Mouse (Mus musculus) frontal cortex, adult (tissue): ENCODE measurements around the gene Sgsm2.

ENCODE experiments used
- ATAC-seq: cut with Nextera tagmentation; 2 replicates; pipeline ENCODE4 v1.9.2; 2017; ENCODE audit warnings: mild to moderate bottlenecking, moderate library complexity, mixed read lengths; ENCODE audit not compliant: low TSS enrichment

Sgsm2 gene

GRCm38 (mm10) chr11:74883098-74883497 is 13.8 kb downstream of the Sgsm2 start:
- ATAC-seq, result no peak

GRCm38 (mm10) chr11:74881979-74882378 is 14.9 kb downstream of the Sgsm2 start:
- ATAC-seq, result peak; percentile 81

- no peak for ATAC-seq
These were observed 15.9 kb downstream of the Sgsm2 start for GRCm38 (mm10) chr11:74880999-74881398.

GRCm38 (mm10) chr11:74876801-74877200 is 20.1 kb downstream of the Sgsm2 start:
- ATAC-seq, result peak; percentile 48

GRCm38 (mm10) chr11:74874630-74875029 is 22.2 kb downstream of the Sgsm2 start:
- peak; percentile 64 for ATAC-seq

- ATAC-seq, result peak; percentile 62
These were observed 25.8 kb downstream of the Sgsm2 start for GRCm38 (mm10) chr11:74870991-74871622.

- ATAC-seq, result no peak
These were observed 26.3 kb downstream of the Sgsm2 start for GRCm38 (mm10) chr11:74870544-74870943.

GRCm38 (mm10) chr11:74869603-74870002 is 27.3 kb downstream of the Sgsm2 start:
- no peak for ATAC-seq

- ATAC-seq, result no peak
These were observed 28.7 kb downstream of the Sgsm2 start for GRCm38 (mm10) chr11:74868046-74868760.

GRCm38 (mm10) chr11:74867181-74867580 is 29.7 kb downstream of the Sgsm2 start:
- no peak for ATAC-seq

- peak; percentile 49 for ATAC-seq
These were observed 30.2 kb downstream of the Sgsm2 start for GRCm38 (mm10) chr11:74866640-74867039.

GRCm38 (mm10) chr11:74865252-74865651 is 31.6 kb downstream of the Sgsm2 start:
- ATAC-seq, result no peak

GRCm38 (mm10) chr11:74864421-74864820 is 32.4 kb downstream of the Sgsm2 start:
- ATAC-seq, result no peak

GRCm38 (mm10) chr11:74863471-74863870 is 33.4 kb downstream of the Sgsm2 start:
- ATAC-seq, result no peak

- ATAC-seq, result no peak
These were observed 34.7 kb downstream of the Sgsm2 start for GRCm38 (mm10) chr11:74862129-74862528.

GRCm38 (mm10) chr11:74857756-74858155 is 39.1 kb downstream of the Sgsm2 start:
- no peak for ATAC-seq

- ATAC-seq, result peak; percentile 16; the same call in 1 of the 2 replicates
These were observed 45.7 kb downstream of the Sgsm2 start for GRCm38 (mm10) chr11:74850998-74851661.

GRCm38 (mm10) chr11:74847919-74848521 is 48.8 kb downstream of the Sgsm2 start:
- ATAC-seq, result 0 out of 2 replicates have a peak, but pooled peaks have one; percentile 28

GRCm38 (mm10) chr11:74845784-74846183 is 51.1 kb downstream of the Sgsm2 start:
- no peak for ATAC-seq

- no peak for ATAC-seq
These were observed 53.1 kb downstream of the Sgsm2 start for GRCm38 (mm10) chr11:74843761-74844160.

GRCm38 (mm10) chr11:74843435-74843714 is 53.5 kb downstream of the Sgsm2 start:
- ATAC-seq, result no peak

- ATAC-seq, result no peak
These were observed 54.0 kb downstream of the Sgsm2 start for GRCm38 (mm10) chr11:74842656-74843434.
